Mouse (Mus musculus) lung, postnatal 10 days (tissue): ENCODE data around the gene Gm11564.
"Not testable (repeated sequence)": the region's sequence is repeated elsewhere in the genome, so short reads cannot be mapped to it uniquely, and the experiment has no call there.

Source experiments
- DNase-seq: peaks from one replicate; pipeline ENCODE4 v3.0.0; 2021

Gene Gm11564

GRCm38 (mm10) chr11:99815566-99815965 is at the start of gene Gm11564:
TSS of gene Gm11564 (minus strand) at chr11:99815666.
- DNase-seq: not testable (repeated sequence)

DNA sequence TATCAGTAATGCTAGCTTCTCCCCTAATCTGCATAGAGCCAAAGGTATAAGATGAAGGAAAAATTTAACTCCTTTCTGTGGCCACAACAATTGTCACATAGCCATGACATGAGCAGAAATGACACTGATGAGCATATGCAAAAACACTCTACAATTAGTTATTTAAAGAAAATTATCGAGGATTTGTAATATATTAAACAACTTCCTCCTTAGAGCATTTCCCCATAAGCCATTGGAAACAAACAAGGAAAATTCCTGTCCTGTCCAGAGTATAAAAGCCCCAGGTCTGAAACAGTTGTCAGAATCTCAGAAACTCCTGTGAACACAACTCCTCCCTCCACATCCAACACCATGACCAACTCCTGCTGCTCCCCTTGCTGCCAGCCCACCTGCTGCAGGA is 48.7 kb upstream of the Gm11564 start, which contains the start of gene Gm11559:
TSS of gene Gm11559 (plus strand) at position 301 of the 400 bp plus-strand sequence.
- DNase-seq: not testable (repeated sequence)

- DNase-seq: no peak
These were observed 43.3 kb upstream of the Gm11564 start for GRCm38 (mm10) chr11:99858761-99859160.

GRCm38 (mm10) chr11:99857617-99858016 is 42.2 kb upstream of the Gm11564 start, which contains the start of gene Gm11568:
TSS of gene Gm11568 (plus strand) at chr11:99857917.
- no peak for DNase-seq

- peak; percentile 6 for DNase-seq
These were observed 38.7 kb upstream of the Gm11564 start for GRCm38 (mm10) chr11:99854121-99854520.

GRCm38 (mm10) chr11:99851508-99851907 is 36.0 kb upstream of the Gm11564 start, which contains the start of gene Krtap4-16:
TSS of gene Krtap4-16 (minus strand) at chr11:99851608.
- no peak for DNase-seq

- no peak for DNase-seq
These were observed 31.3 kb upstream of the Gm11564 start for GRCm38 (mm10) chr11:99846746-99847145.

- DNase-seq: no peak
These were observed 26.7 kb upstream of the Gm11564 start for GRCm38 (mm10) chr11:99842185-99842584.

- DNase-seq: no peak
These were observed 22.5 kb upstream of the Gm11564 start, which contains the start of gene 2300003K06Rik for GRCm38 (mm10) chr11:99837966-99838365. TSS of gene 2300003K06Rik (minus strand) at chr11:99838066.

DNA sequence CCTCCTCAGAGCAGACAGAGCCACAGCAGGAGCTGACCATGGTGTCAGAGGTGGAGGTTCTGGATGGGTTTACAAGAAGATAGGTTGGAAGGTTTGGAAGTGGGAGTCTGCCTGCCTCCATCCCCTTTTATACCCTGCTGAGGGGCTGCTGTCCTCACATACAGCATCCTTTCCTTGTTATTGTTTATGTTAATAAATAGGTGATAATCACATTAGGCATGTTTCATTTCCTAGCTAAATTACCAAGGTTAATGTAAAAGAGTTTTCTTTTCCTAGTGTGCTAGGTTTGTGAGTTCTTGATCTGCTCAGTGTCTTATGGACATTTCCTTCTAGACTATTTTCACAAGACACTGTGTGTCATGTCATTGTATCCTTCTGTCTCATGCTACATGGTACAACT is 5.7 kb downstream of the Gm11564 start, which contains the start of gene Krtap4-13:
TSS of gene Krtap4-13 (minus strand) at position 101 of the 400 bp plus-strand sequence.
- not testable (repeated sequence) for DNase-seq

GRCm38 (mm10) chr11:99804346-99804745 is 11.1 kb downstream of the Gm11564 start, which contains the start of gene Gm11554:
TSS of gene Gm11554 (minus strand) at chr11:99804446.
- not testable (repeated sequence) for DNase-seq

DNA sequence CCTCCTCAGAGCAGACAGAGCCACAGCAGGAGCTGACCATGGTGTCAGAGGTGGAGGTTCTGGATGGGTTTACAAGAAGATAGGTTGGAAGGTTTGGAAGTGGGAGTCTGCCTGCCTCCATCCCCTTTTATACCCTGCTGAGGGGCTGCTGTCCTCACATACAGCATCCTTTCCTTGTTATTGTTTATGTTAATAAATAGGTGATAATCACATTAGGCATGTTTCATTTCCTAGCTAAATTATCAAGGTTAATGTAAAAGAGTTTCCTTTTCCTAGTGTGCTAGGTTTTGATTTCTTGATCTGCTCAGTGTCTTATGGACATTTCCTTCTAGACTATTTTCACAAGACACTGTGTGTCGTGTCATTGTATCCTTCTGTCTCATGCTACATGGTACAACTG is 16.6 kb downstream of the Gm11564 start, which contains the start of gene Gm11569:
TSS of gene Gm11569 (minus strand) at position 101 of the 400 bp plus-strand sequence.
- DNase-seq: not testable (repeated sequence)

DNA sequence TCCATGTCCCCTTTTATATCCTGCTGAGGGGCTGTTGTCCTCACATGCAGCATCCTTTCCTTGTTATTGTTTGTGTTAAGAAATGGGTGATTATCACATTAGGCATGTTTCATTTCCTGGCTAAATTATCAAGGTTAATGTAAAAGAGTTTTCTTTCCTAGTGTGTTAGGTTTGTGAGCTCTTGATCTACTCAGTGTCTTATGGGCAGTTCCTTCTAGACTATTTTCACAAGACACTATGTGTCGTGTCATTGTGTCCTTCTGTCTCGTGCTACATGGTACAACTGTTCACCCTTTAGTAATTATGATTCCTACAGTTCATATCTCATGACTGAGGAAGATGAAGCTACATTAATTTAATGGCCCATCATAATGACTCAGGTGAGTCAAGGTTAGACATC is 22.1 kb downstream of the Gm11564 start, which contains the start of gene Gm11596:
TSS of gene Gm11596 (minus strand) at position 101 of the 400 bp plus-strand sequence.
- no peak for DNase-seq

GRCm38 (mm10) chr11:99784900-99785299 is 30.6 kb downstream of the Gm11564 start, which contains the start of gene Krtap4-9:
TSS of gene Krtap4-9 (plus strand) at chr11:99785200.
- not testable (repeated sequence) for DNase-seq

DNA sequence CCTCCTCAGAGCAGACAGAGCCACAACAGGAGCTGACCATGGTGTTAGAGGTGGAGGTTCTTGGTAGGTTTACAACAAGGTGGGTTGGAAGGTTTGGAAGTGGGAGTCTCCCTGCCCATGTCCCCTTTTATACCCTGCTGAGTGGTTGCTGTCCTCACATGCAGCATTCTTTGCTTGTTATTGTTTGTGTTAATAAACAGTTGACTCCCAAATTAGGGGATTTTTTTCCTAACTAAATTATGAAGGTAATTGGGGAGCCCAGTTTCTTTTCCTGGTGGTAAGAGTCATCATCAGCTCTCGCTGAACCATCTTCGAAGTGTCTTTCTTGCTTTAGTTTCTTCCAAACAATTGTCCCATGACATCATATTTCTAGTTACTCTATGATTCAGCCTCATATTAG is 34.9 kb downstream of the Gm11564 start, which contains the start of gene Krtap4-8:
TSS of gene Krtap4-8 (minus strand) at position 101 of the 400 bp plus-strand sequence.
- no peak for DNase-seq

- DNase-seq: no peak
These were observed 37.1 kb downstream of the Gm11564 start for GRCm38 (mm10) chr11:99778401-99778800.

- not testable (repeated sequence) for DNase-seq
These were observed 42.7 kb downstream of the Gm11564 start, which contains the start of gene Gm11595 for GRCm38 (mm10) chr11:99772813-99773212. TSS of gene Gm11595 (minus strand) at chr11:99772913.

GRCm38 (mm10) chr11:99768410-99768809 is 47.1 kb downstream of the Gm11564 start:
- no peak for DNase-seq
